Mouse (Mus musculus) hematopoietic multipotent progenitor cell, adult 10-12 weeks (in vitro differentiated cells): ENCODE results near the gene Wdr18. TPM values are rescaled to one million over a fixed set of nuclear protein-coding genes. Genes with fewer than 3 reads are reported as not detected.

Source experiments
- polyA plus RNA-seq: library from polyadenylated mRNA; stranded (reverse); fragments of >175 nt; gene quantifications from 2 replicates; pipeline ENCODE4 v1.2.3, GENCODE M21; 2012; ENCODE audit warnings: low replicate concordance

Gene Wdr18
- 29.7 and 32.3 TPM in 2 replicates for polyA plus RNA-seq

DNA sequence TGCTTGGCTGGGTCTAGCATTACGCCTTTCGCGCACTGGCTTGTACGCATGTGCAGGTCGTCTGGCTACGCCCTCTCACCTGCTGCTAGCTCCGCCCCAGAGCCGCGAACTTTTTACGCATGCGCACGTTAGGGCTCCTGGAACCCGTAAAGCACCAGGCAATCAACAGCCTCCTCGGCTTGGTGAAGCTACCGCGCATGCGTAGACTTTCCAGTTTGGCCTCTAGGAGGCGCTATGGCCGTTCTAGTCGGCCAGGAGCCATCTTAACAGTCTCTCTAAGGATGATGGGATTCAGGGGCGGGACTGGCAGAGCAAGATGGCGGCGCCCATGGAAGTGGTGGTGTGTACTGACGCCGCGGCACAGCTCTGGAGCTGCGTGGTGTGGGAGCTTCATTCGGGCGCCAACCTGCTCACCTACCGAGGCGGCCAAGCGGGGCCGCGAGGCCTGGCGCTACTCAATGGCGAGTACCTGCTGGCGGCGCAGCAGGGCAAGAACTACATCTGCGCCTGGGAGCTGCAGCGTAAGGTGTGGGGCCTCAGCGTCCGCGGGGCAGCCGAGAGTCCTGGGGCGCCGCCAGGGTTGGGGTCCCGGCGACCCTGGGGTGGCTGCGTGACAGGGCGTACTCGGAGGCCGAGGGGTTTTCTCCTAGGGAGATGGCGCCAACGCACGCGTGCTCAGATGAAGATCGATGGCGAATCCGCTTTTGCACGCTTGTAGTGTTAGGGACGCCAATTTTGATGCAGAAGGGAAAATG is at the start of gene Wdr18:
Gene Wdr18, plus strand, starts transcription at position 306 of the 755 bp plus-strand sequence.

DNA sequence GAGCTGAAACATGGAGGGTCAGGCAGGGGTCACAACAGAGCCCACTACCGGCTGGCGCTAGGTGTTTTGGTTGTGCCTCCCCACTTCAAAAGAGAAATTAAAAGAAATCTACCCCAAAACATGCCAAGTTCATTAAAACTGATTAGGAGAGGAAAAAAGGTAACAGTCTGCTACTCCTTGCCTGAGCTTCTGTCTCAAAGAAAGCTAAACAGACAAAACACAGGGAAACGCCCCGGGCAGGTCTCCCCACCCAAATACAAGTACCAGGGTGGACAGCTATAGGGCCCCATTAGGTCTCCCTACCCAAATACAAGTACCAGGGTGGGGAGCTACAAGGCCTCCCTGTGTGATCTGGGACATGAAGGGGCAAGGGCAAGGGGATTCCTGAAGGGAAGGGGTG is 49.4 kb upstream of the Wdr18 start, which contains the start of gene Gm26602:
Gene Gm26602, plus strand, starts transcription at position 301 of the 400 bp plus-strand sequence.

DNA sequence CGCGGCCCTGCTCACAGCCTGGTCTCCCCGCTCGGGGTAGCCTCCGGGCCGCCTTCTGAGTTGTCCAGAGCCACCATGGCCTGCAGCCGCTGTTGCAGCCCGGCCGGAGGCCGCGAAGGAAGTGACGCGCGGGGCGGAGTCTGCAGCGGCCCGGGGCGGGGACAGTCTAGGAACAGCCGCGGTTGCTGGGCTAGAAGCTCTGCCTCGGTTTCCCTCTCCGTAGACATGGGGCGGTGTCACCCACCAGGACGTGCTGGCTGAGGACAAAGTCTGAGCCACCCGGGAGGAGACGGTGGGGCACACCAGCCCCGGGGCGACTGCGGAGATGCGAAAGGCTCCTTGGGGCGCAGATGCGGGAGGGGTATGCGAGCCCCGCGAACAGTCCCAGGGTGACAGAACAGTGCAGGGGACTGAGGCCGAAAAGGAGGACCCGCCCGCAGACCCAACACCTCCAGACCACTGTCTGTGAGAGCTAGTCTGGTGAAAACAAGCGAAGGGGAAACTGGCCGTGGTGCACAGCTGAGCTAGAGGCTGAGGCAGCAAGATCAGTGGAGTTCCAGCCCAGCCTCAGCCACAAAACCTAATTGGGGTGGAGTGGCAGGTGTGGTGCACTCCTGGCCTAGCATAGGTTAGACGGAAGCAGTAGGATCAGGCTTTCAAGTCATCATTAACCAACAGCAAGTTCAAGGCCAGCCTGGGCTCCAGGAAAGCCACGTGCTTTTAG is 43.0 kb upstream of the Wdr18 start, which contains the start of gene Kiss1r:
Gene Kiss1r, plus strand, starts transcription at position 164 of the 724 bp plus-strand sequence.

DNA sequence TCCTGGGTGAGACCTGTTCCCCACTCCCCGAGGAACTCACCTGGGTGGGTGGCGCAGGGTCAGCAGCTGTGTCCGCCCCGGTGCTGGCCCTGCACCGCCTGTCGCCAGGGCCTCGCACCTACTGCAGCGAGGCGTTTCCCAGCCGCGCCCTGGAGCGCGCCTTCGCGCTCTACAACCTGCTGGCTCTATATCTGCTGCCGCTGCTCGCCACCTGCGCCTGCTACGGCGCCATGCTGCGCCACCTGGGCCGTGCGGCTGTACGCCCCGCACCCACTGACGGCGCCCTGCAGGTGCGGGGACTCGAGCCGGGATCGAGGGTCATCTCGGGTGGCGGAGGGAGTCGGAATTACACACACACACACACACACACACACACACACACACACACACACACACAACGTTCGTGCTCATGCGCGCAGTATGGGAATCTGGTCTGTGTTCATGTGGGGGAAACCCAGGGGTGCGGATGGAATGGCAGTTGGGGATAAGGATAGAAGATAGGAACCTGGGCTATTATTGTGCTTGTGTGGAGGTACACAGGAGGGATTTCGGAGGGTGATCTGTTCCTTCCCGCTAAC is 38.9 kb upstream of the Wdr18 start, which contains the start of gene R3hdm4:
Gene R3hdm4, minus strand, starts transcription at position 251 of the 578 bp plus-strand sequence.

DNA sequence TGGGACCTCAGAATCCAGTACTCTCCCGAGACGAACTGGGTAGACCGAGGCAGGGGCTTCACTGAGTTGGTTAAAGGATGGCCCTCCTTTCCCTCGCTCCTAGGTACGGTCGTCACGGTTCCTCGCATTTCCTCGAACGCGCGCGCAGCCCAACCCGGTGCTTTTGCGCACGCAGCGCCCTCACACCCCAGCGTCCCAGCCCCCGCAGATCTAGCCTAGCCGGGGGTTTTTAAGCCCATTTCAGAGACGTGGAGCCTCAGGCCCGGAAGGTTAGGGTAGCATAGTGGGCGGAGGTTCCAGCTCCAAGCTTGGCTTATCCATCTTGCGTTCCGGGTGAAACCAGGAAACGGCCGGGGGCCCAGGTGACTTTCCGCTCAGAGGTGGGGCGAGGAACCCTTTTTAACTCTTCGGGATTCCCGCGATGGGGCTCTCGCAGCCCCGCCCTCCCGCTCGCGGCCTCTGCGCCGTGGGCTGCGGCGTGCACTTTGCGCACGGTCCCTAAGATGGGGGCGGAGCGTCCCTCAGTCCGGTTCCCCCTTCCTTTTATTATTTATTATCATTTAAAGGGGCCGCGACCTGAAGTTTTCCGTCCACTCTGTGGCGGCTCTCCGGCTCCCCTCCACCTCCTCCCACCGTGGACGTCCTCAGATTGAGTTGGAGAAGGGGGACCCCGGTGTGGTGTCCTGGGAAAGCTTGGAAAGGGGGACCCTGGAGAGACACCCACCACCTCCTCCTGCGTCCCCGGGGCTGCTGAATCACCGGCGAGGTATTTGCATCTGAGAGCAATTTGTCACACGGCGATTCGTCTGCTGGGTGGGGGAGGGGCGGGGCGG is 33.2 kb upstream of the Wdr18 start, which contains the start of gene Arid3a:
Gene Arid3a, plus strand, starts transcription at position 553 of the 833 bp plus-strand sequence.

DNA sequence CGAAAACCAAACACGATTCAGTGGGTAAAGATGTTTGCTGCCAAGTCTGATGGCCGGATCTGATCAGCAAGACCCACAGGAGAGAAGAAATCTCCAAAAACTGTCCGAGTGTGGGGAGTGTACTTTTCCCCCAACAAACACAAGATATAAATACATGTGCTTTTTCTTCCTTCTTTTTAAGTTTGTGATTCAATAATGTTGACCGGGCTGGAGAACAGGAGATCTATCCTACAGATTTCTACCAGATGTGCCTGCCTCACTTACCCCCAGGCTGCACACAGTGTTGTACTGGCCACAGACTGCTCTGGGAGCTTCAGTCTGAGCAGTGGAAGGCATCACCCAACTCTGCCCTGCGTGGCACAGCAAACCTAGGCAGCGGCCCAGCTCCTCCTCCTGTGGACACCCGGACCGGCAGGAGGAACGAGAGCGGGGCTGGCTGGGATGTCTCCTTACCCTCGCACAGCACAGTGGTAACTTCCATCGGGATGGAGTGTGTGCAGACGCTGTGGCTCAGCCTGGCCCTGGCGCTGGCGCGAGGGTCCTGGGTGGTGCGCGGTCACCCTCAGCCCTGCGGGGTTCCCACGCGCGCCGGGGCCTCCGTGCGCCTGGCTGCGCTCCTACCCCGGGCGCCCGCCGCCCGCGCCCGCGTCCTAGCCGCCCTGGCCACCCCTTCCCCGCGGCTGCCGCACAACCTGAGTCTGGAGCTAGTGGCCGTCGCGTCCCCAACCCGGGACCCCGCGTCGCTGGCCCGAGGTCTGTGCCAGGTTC is 10.6 kb downstream of the Wdr18 start, which contains the start of gene Grin3b:
Gene Grin3b, plus strand, starts transcription at position 301 of the 768 bp plus-strand sequence.

DNA sequence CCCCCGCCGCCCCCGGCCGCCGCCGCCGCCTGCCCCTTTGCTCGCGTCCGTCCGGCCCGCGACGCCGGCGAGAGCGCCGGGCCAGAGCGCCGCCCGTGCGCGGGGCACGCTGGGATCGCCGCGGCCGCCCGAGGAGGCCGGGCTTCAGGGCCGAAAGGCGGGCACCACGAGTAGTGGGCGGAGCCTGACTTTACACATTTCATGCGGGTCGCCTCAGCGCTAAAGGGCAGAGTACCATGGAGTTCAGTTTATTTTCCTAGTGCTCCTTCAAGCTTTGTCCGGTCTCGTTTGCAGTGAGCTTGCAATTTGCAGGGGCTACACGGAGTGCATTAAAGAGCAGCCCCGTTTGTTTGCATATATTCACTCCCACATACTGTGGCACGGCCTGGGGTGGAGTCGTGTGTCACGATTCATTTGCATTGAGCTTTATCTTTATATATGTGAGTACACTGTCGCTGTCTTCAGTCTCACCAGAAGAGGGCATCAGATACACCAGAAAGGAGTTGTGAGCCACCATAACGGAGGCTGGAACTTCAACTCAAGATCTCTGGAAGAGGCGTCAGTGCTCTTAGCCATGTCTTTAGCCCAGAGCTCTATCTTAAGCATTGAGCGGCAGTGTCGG is 24.4 kb downstream of the Wdr18 start, which contains the start of gene Tmem259:
Gene Tmem259, minus strand, starts transcription at position 136 of the 622 bp plus-strand sequence.

DNA sequence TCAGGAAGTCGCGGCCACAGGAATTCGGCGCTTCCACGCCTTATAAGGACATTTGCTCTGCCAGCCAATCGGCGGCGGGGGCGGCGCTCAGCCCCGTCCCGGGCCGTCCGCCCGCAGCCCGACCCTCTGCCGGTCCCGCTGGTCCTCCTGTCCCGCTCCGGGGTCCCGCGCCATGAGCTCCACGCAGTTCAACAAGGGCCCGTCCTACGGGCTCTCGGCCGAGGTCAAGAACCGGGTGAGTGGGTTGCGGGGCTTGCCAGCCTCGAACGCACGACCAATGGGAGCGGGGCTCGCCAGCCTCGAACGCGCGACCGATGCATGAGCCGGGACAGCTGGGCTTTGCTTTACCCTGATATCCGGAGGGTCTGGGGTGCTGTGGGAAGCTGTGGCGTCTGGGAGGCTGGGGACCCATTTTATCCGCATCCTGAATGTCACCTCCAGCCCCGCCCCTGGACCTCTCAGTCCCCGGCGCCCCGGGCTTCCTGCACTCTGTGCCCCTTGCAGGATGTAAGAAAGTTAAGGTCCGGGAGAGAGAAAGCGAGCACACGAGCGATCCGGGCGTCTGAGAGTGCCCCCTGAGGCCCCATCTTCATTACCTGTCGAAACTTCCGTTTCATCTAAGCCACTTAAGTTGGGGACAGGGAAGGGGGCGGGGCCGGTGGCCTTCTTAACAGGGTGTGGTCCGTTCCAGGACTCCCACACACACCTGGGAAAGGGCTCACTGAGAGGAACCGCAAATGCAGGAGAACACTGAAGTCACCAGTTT is 28.7 kb downstream of the Wdr18 start, which contains the start of gene Cnn2:
Gene Cnn2, plus strand, starts transcription at position 79 of the 766 bp plus-strand sequence.

DNA sequence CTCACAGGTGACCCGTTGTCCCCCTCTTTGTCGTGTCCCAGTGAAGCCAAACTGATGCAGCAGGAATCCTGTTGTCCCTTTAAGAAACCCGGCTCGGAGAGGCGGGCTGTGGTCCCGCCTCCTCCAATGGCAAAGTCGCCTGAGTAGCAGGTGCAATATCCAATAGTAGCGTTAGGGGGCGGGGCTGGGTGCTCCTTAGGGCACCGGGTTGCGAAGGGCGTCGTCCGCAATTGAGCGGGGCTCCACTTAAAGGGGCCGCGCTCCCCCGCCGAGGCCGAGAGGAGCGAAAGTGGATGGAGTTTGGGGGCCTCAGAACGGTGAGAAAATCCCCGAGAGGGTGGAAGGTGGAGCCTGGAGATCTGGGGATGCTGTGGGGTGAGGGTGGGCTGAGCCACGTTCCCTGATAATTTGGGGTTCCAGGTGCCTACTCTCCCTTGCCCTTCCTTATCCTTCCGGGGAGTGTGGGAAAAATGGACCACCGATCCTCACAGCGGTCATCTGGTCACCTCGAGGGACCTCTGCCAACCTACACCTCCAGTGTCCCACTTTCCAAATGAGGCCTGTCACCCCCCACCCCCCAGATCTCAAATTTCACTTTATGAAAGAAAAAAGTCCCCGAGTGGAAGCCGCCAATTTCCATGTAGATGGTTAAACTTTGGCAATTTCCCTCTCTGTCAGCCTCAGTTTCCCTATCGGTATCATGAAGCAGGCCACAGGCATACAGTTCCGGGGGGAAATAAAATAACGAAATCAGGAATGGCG is 36.5 kb downstream of the Wdr18 start, which contains the start of gene Abca7:
Gene Abca7, plus strand, starts transcription at position 223 of the 762 bp plus-strand sequence.

DNA sequence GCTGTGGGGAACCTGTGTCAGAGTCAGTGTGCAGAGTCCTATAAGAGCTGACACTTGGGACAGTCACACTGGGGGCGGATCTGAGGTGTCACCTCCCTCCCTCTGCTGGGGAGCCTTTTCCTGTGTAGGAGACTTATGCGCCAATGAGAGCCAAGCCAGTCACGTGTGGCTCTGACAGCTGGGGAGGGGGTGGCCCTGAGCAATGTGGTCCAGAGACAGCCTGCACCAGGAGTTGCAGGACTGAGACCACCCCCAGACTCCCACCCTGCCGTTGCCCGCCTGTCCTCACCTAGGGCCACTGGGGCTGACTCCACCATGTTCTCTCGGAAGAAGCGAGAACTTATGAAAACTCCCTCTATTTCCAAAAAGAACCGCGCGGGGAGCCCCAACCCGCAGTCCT is 56.6 kb downstream of the Wdr18 start, which contains the start of gene Arhgap45:
Gene Arhgap45, plus strand, starts transcription at position 143 of the 400 bp plus-strand sequence.

Other genes starting within 250 kb of the Wdr18 start
- gene Hcn2, start 243.5 kb upstream of the Wdr18 start, polyA plus RNA-seq: 0.37 and 1.3 TPM in 2 replicates
- 36.7 and 50.9 TPM in 2 replicates for gene Polrmt, start 213.6 kb upstream of the Wdr18 start, polyA plus RNA-seq
- not detected in 2 replicates for gene Fgf22, start 205.1 kb upstream of the Wdr18 start, polyA plus RNA-seq
- 177 and 359 TPM in 2 replicates for gene Rnf126, start 193.2 kb upstream of the Wdr18 start, polyA plus RNA-seq
- 4.2 and 4.3 TPM in 2 replicates for gene Fstl3, start 182.9 kb upstream of the Wdr18 start, polyA plus RNA-seq
- gene Prss57, start 169.2 kb upstream of the Wdr18 start, polyA plus RNA-seq: 0.31 and 0.33 TPM in 2 replicates
- gene Palm, start 166.6 kb upstream of the Wdr18 start, polyA plus RNA-seq: 23.6 and 106 TPM in 2 replicates
- 0.25 and 0.27 TPM in 2 replicates for gene Misp, start 139.2 kb upstream of the Wdr18 start, polyA plus RNA-seq
- 339 and 505 TPM in 2 replicates for gene Ptbp1, start 105.7 kb upstream of the Wdr18 start, polyA plus RNA-seq
- gene Prtn3, start 85.7 kb upstream of the Wdr18 start, polyA plus RNA-seq: 14.3 and 43.0 TPM in 2 replicates
- gene Plppr3, start 85.5 kb upstream of the Wdr18 start, polyA plus RNA-seq: 0.57 and 2.3 TPM in 2 replicates
- gene Elane, start 73.9 kb upstream of the Wdr18 start, polyA plus RNA-seq: 11.5 and 13.6 TPM in 2 replicates
- gene Cfd, start 69.3 kb upstream of the Wdr18 start, polyA plus RNA-seq: not detected in 2 replicates
- 45.3 and 64.9 TPM in 2 replicates for gene Med16, start 51.2 kb upstream of the Wdr18 start, polyA plus RNA-seq
- gene Gm26602, start 49.3 kb upstream of the Wdr18 start, polyA plus RNA-seq: 0.88 TPM in 1 of 2 replicates, not detected in the other
- gene Kiss1r, start 43.2 kb upstream of the Wdr18 start, polyA plus RNA-seq: 1.2 and 3.0 TPM in 2 replicates
- 194 and 217 TPM in 2 replicates for gene R3hdm4, start 38.9 kb upstream of the Wdr18 start, polyA plus RNA-seq
- gene Arid3a, start 33.1 kb upstream of the Wdr18 start, polyA plus RNA-seq: 90.3 and 327 TPM in 2 replicates
- gene Grin3b, start 10.6 kb downstream of the Wdr18 start, polyA plus RNA-seq: 0.17 and 0.43 TPM in 2 replicates
- gene Tmem259, start 24.2 kb downstream of the Wdr18 start, polyA plus RNA-seq: 311 and 927 TPM in 2 replicates
- 876 and 1,258 TPM in 2 replicates for gene Cnn2, start 28.4 kb downstream of the Wdr18 start, polyA plus RNA-seq
- gene Abca7, start 36.3 kb downstream of the Wdr18 start, polyA plus RNA-seq: 42.0 and 76.1 TPM in 2 replicates
- 660 and 1,623 TPM in 2 replicates for gene Arhgap45, start 56.5 kb downstream of the Wdr18 start, polyA plus RNA-seq
- 68.4 and 166 TPM in 2 replicates for gene Polr2e, start 79.6 kb downstream of the Wdr18 start, polyA plus RNA-seq
- gene Gpx4, start 87.0 kb downstream of the Wdr18 start, polyA plus RNA-seq: 298 and 797 TPM in 2 replicates
- 99.1 and 152 TPM in 2 replicates for gene Sbno2, start 145.4 kb downstream of the Wdr18 start, polyA plus RNA-seq
- gene Stk11, start 155.7 kb downstream of the Wdr18 start, polyA plus RNA-seq: 99.1 and 132 TPM in 2 replicates
- gene Atp5d, start 178.5 kb downstream of the Wdr18 start, polyA plus RNA-seq: 650 and 864 TPM in 2 replicates
- 25.3 and 46.2 TPM in 2 replicates for gene Cbarp, start 180.7 kb downstream of the Wdr18 start, polyA plus RNA-seq
- 365 and 523 TPM in 2 replicates for gene Midn, start 188.1 kb downstream of the Wdr18 start, polyA plus RNA-seq
- gene Cirbp, start 205.8 kb downstream of the Wdr18 start, polyA plus RNA-seq: 157 and 188 TPM in 2 replicates
- gene 1600002K03Rik, start 212.8 kb downstream of the Wdr18 start, polyA plus RNA-seq: 6.8 and 15.3 TPM in 2 replicates
- gene Efna2, start 219.3 kb downstream of the Wdr18 start, polyA plus RNA-seq: 1.4 and 2.8 TPM in 2 replicates